Mouse (Mus musculus) cerebellum, postnatal 25 days (tissue): Measurements from ENCODE around the gene Tmem198.

Source experiments
- DNase-seq, 2 experiments: peaks; one replicate each; pipeline ENCODE4 v3.0.0; 2021; ENCODE audit warnings: mixed read lengths in 2 of 2

Tmem198 gene

GRCm38 (mm10) chr1:75478916-75479634 is at the start of gene Tmem198, which contains the start of gene Chpf:
Gene Tmem198, plus strand, starts transcription at chr1:75479532.
Gene Chpf, minus strand, starts transcription at chr1:75479307.
- peak; percentile 98 for DNase-seq

GRCm38 (mm10) chr1:75435475-75436328 is 43.6 kb upstream of the Tmem198 start, which contains the start of gene Gmppa:
Gene Gmppa, plus strand, starts transcription at chr1:75435930.
- DNase-seq, result peak; percentile 79 to 88

DNA sequence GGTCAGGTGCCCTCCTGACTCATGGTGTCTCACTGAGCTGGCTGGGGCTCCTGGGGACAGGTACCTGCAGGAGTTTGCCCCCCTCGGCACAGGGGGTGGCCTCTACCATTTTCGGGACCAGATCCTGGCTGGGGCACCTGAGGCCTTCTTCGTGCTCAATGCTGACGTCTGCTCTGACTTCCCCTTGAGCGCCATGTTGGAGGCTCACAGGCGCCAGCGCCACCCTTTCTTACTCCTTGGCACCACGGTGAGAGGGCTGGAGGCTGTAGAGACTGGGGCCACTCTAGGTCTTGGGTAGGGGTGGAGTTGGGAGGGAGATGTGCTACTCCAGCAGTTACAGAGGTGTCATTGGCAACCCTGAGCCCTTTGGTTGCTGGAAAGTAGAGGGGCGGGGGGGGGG is 40.5 kb upstream of the Tmem198 start:
- DNase-seq, result no peak

- DNase-seq, result peak; percentile 71 to 73
Measured at GRCm38 (mm10) chr1:75440661-75441060, 38.7 kb upstream of the Tmem198 start.

GRCm38 (mm10) chr1:75441471-75441996 is 37.8 kb upstream of the Tmem198 start:
- DNase-seq, result peak in 1 of 2 experiments; percentile 53

DNA sequence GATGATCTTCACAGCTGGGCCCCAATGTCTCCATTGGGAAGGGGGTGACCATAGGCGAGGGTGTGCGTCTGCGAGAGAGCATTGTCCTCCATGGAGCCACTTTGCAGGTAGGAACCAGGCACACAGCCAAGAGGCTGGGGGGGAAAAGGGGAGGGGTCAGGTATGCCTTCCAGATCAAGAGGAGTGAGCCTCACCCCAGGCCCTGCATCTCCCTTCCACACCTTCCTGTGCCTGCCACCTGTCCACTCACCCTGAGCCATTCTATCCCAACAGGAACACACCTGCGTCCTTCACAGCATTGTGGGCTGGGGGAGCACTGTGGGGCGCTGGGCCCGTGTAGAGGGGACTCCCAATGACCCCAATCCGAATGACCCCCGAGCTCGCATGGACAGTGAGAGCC is 37.2 kb upstream of the Tmem198 start:
- DNase-seq, result peak; percentile 75 to 77

DNA sequence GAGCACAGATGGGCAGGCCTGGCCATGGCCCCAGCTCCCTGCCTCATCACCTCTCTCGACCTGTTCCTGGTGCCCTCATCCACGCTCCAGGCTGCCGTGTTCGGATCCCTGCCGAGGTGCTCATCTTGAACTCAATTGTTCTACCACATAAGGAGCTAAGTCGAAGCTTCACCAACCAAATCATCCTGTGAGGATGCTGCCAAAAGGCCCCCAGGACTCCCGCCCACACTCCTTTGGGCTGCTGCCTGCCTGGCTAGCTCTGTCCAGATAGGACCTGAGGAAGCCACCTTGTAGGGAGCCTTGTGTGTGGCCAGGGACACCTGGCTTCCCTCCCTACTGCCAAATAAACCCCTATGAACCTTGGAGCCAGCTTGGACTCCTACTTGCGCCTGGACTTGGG is 36.5 kb upstream of the Tmem198 start:
- peak; percentile 89 to 92 for DNase-seq

DNA sequence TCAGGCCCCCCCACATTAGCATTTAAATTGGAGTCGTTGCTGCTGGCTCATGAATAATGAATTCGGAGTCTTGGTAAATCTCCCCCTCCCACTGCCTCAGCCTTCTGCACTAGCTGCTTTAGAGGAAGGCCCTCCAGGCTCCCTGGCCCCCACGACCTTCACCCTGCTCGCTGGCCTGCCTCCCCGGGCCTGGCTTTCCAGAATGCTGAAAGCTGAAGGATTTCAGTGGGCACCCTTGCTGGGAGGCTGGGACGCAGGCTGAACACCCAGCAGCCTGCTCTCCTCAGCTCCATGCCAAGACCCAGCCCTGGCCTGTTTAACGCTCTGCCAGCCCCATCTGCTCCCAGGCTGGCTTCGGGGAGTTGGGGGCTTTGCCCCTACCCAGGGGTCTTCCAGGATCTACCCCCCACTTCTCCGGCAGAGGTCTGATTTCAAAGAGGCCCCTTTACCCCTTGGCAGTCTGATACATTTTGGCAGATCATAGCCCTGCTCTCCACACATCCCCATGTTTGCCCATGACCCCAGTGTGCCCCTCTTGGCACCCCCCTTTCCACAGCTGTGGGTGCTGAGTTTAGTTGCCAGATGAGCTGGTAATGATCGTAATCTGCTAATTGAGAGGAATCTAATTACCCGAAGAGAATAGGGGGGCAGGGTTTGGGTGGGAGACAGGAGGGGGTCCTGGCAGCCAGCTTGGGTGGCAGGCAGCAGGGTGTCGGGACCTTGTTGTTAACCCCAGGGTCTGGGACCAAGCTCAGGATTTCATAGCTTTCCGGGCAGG is 35.9 kb upstream of the Tmem198 start:
- DNase-seq, result peak; percentile 78 to 82

DNA sequence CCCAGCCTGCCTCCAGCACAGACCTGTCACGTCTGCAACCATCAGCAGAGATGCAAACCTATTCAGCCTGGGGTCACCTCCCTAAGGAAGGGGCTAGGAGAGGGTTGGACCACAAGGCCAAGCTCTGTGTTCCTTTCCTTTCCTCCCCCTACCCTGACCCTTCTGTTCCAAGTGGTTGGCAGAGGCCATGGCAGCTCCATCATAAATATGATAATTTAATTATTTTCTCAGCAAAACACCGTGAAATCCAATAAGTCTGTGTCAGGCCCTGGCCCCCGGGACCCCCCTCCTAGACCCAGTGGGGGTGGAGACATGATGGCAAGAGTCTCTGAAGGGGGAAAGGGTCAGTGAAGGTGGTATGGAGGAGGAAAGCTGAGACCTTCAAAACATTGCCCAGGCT is 35.1 kb upstream of the Tmem198 start:
- peak; percentile 45 to 54 for DNase-seq

DNA sequence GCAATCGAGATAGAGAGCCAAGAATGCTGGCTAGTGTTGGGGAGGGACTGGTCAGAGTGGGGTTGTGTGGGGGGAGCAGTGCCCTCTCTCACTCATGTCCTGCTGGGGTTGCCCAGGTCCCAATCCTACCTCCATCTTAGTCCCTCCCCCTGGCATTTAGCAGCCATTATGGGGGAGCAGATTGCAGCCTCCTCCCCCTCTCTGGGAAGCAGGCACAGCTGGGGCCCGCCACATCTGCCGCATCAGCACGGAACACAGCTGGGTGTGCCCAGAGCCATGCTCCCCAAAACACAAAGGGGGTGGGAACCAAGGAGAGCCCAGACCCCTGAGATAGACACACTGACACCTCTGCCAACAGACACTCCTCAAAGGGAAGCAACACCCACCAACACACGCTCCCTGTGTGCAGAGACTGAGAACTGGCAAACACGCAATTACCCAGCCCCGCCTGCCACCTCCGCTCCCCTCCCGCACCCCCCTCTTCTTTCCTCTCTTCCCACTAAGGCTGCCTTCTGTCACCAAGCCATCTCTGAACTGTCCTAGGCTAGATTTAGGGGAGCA is 34.1 kb upstream of the Tmem198 start:
- DNase-seq, result peak in 1 of 2 experiments; percentile 68

GRCm38 (mm10) chr1:75445751-75446611 is 33.4 kb upstream of the Tmem198 start:
- DNase-seq, result peak; percentile 91 to 94

DNA sequence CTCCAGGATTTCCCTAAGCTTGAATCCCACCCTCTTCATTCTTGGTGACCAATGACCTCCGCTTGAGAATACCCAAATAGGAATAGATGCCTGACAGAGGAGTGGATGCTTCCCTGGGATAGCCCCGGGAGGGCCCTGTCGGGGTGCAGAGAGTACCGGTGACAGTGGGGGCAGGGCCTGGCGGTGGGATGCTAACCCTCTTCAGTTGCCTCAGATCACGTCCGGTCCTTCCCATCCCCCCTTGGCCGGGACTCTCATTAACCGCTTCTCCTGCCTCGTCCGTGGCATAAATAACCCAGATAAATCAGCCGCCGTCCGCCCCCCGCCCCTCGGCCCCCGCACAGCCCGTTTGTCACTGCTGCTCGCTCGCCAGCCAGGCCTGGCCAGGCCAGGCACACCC is 32.7 kb upstream of the Tmem198 start:
- peak in 1 of 2 experiments; percentile 39 for DNase-seq

- peak; percentile 26 to 41 for DNase-seq
Measured at GRCm38 (mm10) chr1:75447265-75448051, 31.9 kb upstream of the Tmem198 start.

DNA sequence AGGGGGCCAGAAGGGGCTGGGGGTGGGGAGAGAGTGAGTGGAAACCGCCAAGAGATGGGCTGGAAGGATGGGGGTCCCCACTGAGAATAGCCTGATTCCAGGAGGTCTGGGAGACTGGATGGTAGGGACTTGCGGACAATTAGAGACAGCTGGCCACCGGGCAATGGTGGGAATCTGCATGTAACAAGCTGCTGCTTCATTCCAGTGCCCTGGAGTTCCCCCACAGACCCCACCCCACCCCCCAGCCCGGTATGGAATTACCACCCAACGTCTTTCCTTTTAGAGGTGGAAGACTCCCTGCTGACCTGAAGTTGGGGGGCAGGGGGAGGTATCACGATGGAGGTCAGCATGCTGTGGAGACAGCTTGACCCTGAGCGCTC is 31.3 kb upstream of the Tmem198 start:
- DNase-seq, result no peak

GRCm38 (mm10) chr1:75448937-75449336 is 30.4 kb upstream of the Tmem198 start:
- no peak for DNase-seq

DNA sequence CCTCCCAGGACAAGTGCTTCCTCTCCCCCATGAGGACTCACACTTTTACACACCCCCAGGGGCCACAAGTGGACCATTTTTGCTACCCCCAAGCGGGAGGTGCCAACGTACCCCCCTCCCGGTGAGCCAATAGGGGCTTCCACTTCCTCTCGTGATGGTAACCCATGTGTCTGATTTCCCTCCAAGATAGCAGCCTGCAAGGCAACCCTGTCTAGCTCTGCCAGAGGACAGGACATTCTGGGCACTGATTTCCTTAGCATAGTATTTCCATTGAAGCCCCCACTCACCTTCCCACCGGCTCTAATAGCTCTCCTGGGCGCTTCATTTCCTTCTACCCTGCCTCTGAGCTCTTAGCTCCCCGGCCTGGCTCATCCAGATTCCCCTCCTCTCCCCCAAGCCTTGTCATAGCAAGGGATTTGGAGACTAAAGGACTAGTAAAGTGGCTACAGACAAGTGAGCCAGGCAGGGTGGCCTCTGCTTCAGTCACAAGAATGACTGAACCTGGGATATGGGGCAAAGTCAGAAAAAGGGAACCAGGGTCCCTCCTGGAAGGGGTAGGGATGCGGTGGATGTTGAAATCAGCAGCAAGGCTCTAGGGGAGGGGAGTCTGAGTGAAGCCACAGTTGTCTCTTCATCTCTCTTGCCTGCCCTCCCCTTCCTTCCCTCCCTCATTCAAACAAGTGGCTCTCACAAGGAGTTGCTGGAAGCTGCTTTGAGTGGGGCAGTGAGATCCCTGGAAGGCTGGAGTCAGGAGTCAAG is 29.8 kb upstream of the Tmem198 start:
- DNase-seq, result no peak

DNA sequence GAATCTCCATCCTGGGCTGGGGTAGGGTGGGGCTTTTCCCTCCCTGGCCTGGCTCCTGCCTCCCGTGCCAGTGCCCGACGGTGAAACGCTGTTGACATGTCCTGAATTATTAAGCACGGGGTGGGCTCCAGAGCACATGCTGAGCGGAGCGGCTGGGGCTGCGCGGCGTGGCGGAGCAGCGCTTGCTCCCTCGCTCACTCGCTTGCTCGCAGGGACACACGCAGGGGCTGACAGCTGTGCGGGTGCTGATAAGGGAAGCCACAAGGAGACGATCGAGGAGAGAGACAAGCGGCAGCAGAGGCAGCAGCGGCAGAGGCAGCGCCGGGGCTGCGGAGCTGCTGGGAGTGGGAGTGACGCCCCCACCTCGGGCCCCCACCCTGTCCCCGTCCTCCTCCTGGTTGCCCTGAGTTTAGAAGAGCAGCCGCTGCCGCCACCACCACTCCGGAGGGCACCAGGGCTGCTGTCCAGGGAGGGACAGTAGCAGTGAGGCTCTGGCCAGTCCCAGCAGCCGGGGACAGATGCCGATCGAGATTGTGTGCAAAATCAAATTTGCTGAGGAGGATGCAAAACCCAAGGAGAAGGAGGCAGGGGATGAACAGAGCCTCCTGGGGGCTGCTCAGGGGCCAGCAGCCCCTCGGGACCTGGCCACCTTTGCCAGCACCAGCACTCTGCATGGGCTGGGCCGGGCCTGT is 28.9 kb upstream of the Tmem198 start, which contains the start of gene Asic4:
TSS of gene Asic4 (plus strand) at position 123 of the 692 bp plus-strand sequence.
- peak in 1 of 2 experiments; percentile 19 for DNase-seq

DNA sequence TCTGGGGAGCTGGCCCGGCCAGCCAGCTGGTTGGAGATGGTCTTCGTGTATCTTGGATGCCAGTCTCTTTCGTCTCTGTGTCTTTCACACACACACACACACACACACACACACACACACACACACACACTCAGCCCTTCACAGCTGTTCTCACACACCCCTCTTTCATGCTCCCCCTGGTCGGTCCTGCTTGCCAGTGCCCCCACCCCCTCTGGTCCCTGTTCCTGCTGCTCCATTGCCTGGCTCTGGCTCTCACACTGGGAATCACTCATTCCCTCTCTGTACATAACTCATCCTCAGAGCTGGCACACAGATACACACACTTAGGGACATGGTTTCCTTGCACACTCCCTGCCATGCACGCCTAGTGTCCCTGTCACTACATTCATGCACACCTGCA is 27.4 kb upstream of the Tmem198 start:
- no peak for DNase-seq

- DNase-seq, result no peak
Measured at GRCm38 (mm10) chr1:75455433-75455832, 23.9 kb upstream of the Tmem198 start.
